Mouse (Mus musculus) hindbrain, embryonic 14.5 days (tissue): ENCODE results near the gene B3galt1. TPM values are rescaled to one million over a fixed set of nuclear protein-coding genes. Genes with fewer than 3 reads are reported as not detected.

Experiments
- ATAC-seq: fragments of 200-750 bp; cut with Nextera tagmentation; 2 replicates; pipeline ENCODE4 v1.8.0; 2017; ENCODE audit warnings: moderate number of reproducible peaks, mild to moderate bottlenecking, moderate TSS enrichment, moderate library complexity; ENCODE audit not compliant: low FRiP score
- DNase-seq: peaks from one replicate; pipeline ENCODE4 v3.0.0-alpha.2; 2015; ENCODE audit warnings: low spot score
- H3K27ac ChIP-seq: fragments of 300-500 bp; sonication (generic); 2 replicates; pipeline ENCODE4 v1.5.1; 2014; ENCODE audit warnings: mild to moderate bottlenecking, moderate library complexity
- H3K27me3 ChIP-seq: fragments of 300-500 bp; sonication (generic); 2 replicates; pipeline ENCODE4 v1.6.1; 2014; ENCODE audit warnings: mild to moderate bottlenecking, low read length, mixed read lengths; ENCODE audit not compliant: control insufficient read depth, insufficient read depth
- H3K36me3 ChIP-seq: fragments of 300-500 bp; sonication (generic); replicated peaks from 2 replicates; pipeline ENCODE4 v1.6.1; 2014; ENCODE audit not compliant: control insufficient read depth, insufficient read depth
- H3K4me1 ChIP-seq: fragments of 300-500 bp; sonication (generic); replicated peaks from 2 replicates; pipeline ENCODE4 v1.6.1; 2014; ENCODE audit warnings: antibody characterized with exemption, low read length, mixed read lengths; ENCODE audit not compliant: control insufficient read depth, insufficient read depth
- H3K4me2 ChIP-seq: fragments of 300-500 bp; sonication (generic); replicated peaks from 2 replicates; pipeline ENCODE4 v1.6.1; 2014; ENCODE audit warnings: mild to moderate bottlenecking, moderate library complexity
- H3K4me3 ChIP-seq: fragments of 300-500 bp; sonication (generic); replicated peaks from 2 replicates; pipeline ENCODE4 v1.5.1; 2014; ENCODE audit warnings: mild to moderate bottlenecking, low read length
- H3K9ac ChIP-seq: fragments of 300-500 bp; sonication (generic); 2 replicates; pipeline ENCODE4 v1.6.1; 2014
- H3K9me3 ChIP-seq: fragments of 300-500 bp; sonication (generic); 2 replicates; pipeline ENCODE4 v1.6.1; 2016; ENCODE audit warnings: low read length; ENCODE audit not compliant: control insufficient read depth
- WGBS: fragments of 180-500 bp; shearing (Covaris S2); extraction: QIAGEN DNeasy Blood & Tissue Kit; methylation state at CpG from one replicate; pipeline ENCODE4 v1.1.7; 2014; 5-methylcytosine and 5-hydroxymethylcytosine counted together
- polyA plus RNA-seq: library from polyadenylated mRNA; unstranded; fragments of >200 nt; fragmentation: Nextera tagmentation; extraction: Ambion mirVana; gene quantifications from 2 replicates; pipeline ENCODE4 v1.2.1, GENCODE M21; 2014

Gene B3galt1
- polyA plus RNA-seq, 1 experiment from 2014 or later = 72.2 TPM

- H3K4me2 ChIP-seq = no peak overlapping the region
- DNase-seq (no peak), ATAC-seq (peak; percentile 37; the same call in 1 of the 2 replicates)
- no peaks in the 10 kb centered on the region for H3K9me3 ChIP-seq
- no peak overlapping the region for H3K4me3 ChIP-seq
- H3K36me3 ChIP-seq = no peaks in the 10 kb centered on the region
- no peak overlapping the region for H3K9ac ChIP-seq
- WGBS = 28% methylated on average over 2 of the region's 2 CpGs
- no peak overlapping the region for H3K27ac ChIP-seq
- 0 out of 2 replicates have a peak, but pooled peaks cover 4% of the 10 kb centered on the region for H3K4me1 ChIP-seq
- no peaks in the 10 kb centered on the region for H3K27me3 ChIP-seq
Measured at GRCm38 (mm10) chr2:67576634-67577033, 11.0 kb downstream of the B3galt1 start.

DNA sequence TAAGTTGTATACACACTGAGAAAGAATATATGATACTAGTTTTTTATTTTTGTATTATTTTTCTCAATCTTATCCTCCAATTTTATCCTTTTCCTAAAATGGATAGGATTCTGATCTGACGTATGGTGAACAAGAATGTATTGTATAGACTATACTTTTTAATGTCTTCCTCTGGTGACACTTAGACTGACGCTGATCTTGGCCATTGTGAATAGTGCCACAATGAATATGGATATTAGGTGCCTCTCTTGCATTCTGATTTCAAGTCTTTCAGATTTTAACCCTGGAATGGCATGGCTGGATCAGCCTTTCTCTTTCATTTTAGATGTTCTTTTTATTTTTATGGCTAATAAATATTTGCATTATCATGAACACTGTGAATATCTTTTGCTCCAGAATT is 17.4 kb downstream of the B3galt1 start:
- DNase-seq (no peak), ATAC-seq (no peak)
- no peaks in the 10 kb centered on the region for H3K4me1 ChIP-seq
- no peak overlapping the region for H3K4me3 ChIP-seq
- WGBS = 15% methylated on average over 2 of the region's 2 CpGs
- H3K9me3 ChIP-seq = no peaks in the 10 kb centered on the region
- no peak overlapping the region for H3K9ac ChIP-seq
- H3K27ac ChIP-seq = no peak overlapping the region
- H3K4me2 ChIP-seq = no peak overlapping the region
- H3K27me3 ChIP-seq = no peaks in the 10 kb centered on the region
- H3K36me3 ChIP-seq = no peaks in the 10 kb centered on the region

DNA sequence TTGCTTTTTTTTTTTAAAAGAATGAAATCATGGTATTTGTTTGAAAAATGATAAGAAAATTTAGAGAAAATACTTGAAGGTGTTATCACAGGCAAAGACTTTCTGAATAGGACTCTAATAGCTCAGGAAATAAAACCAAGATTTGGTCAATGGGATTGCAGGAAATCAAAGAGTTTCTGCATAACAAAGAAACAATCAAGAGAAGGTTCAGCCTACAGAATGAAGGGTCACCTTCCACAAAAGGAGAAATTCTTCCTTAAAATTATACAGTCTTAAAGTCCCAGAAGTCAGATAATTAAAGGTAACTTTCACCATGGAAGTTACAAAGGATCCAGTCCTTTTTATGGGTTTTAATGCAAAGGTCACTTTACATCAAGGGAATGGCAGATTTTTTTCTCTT is 24.7 kb downstream of the B3galt1 start:
- no peaks in the 10 kb centered on the region for H3K36me3 ChIP-seq
- DNase-seq (no peak), ATAC-seq (no peak)
- no peaks in the 10 kb centered on the region for H3K9me3 ChIP-seq
- no peak overlapping the region for H3K4me2 ChIP-seq
- H3K4me1 ChIP-seq = no peaks in the 10 kb centered on the region
- H3K27me3 ChIP-seq = no peaks in the 10 kb centered on the region
- H3K4me3 ChIP-seq = no peak overlapping the region
- no peak overlapping the region for H3K9ac ChIP-seq
- H3K27ac ChIP-seq = no peak overlapping the region

DNA sequence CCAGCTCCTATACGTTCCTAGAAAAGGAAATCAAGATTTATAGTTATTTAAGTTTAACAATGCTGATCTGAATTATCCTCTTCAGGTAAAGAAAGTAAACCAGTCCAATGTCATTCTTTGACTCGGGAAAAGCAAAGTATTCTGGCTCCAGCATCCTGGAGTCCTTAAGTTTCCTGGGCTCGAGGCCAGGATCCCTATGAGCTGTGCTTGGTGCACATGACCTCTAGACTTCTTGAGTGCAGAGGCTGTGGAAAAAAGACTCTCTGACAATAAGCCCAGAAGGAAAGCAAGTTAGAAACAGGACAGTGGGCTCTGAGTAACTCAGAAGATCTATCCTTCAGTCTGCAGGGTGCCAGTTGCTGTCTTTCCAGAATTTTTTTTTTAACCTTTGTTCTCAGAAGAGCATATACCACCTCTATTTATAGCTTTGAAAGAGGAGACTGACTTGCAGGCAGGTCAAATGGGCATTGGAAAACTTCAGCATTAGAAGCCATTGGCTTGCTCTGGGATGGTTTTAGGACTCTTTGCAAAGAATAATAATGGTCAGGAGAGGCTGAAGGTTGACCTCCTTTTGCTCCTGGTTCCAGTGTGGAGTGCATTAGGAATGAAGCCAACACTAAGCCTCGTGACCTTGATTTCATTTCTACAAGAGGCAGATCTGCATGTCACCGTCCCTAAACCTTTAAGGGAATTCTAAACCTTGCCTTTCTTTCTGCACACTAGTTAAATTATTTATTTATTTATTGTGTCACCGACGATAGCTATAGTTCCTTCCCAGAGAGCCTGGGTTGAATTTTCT is 26.4 kb downstream of the B3galt1 start:
- Histone ChIP-seq H3K9me3 (no peaks in the 10 kb centered on the region), H3K4me3 (no peak overlapping the region), H3K27me3 (no peaks in the 10 kb centered on the region), H3K4me1 (no peaks in the 10 kb centered on the region), H3K36me3 (no peaks in the 10 kb centered on the region), H3K9ac (no peak overlapping the region), H3K4me2 (no peak overlapping the region), H3K27ac (no peak overlapping the region)
- WGBS = 76% methylated on average over 7 of the region's 7 CpGs
- DNase-seq (no peak), ATAC-seq (no peak)

DNA sequence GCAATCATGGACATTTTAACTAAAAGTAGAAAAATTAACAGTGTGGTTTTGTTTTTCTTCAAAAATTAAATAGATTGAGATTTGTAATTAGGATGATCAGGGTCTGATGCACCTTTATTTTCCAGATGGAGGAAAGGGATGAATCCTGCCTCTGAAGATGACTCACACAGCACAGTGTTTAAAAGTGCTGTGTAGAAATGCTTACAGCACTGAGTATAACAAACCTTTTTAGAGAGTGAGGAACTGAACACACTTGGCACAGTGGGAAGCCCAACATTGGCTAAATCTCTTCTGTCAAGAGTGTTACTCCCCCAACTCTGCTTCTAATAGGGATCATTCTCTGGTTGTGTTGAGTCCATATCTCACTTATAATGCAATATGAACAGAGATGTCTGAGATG is 57.2 kb downstream of the B3galt1 start:
- Histone ChIP-seq H3K4me3 (no peak overlapping the region), H3K4me1 (no peaks in the 10 kb centered on the region), H3K27ac (no peak overlapping the region), H3K4me2 (no peak overlapping the region), H3K27me3 (no peaks in the 10 kb centered on the region), H3K9ac (no peak overlapping the region), H3K36me3 (no peaks in the 10 kb centered on the region), H3K9me3 (no peaks in the 10 kb centered on the region)
- ATAC-seq (no peak), DNase-seq (no peak)

GRCm38 (mm10) chr2:67627667-67628066 is 62.0 kb downstream of the B3galt1 start:
- H3K9me3 ChIP-seq = 0 out of 2 replicates have a peak, but pooled peaks cover 5% of the 10 kb centered on the region
- H3K4me3 ChIP-seq = no peak overlapping the region
- H3K27ac ChIP-seq = no peak overlapping the region
- H3K36me3 ChIP-seq = no peaks in the 10 kb centered on the region
- no peak overlapping the region for H3K4me2 ChIP-seq
- DNase-seq (no peak), ATAC-seq (no peak)
- H3K4me1 ChIP-seq = no peaks in the 10 kb centered on the region
- H3K9ac ChIP-seq = no peak overlapping the region
- no peaks in the 10 kb centered on the region for H3K27me3 ChIP-seq
- 67% methylated on average over 3 of the region's 3 CpGs for WGBS

- no peak overlapping the region for H3K9ac ChIP-seq
- no peak for DNase-seq
- H3K4me1 ChIP-seq = no peaks in the 10 kb centered on the region
- H3K4me3 ChIP-seq = no peak overlapping the region
- 0 out of 2 replicates have a peak, but pooled peaks cover 5% of the 10 kb centered on the region for H3K9me3 ChIP-seq
- 80% methylated on average over 3 of the region's 3 CpGs for WGBS
- H3K36me3 ChIP-seq = no peaks in the 10 kb centered on the region
- H3K4me2 ChIP-seq = no peak overlapping the region
- no peaks in the 10 kb centered on the region for H3K27me3 ChIP-seq
- no peak overlapping the region for H3K27ac ChIP-seq
- no peak for ATAC-seq
Measured at GRCm38 (mm10) chr2:67628289-67628688, 62.6 kb downstream of the B3galt1 start.

GRCm38 (mm10) chr2:67654847-67655246 is 89.2 kb downstream of the B3galt1 start:
- Histone ChIP-seq H3K27me3 (no peaks in the 10 kb centered on the region), H3K4me1 (no peaks in the 10 kb centered on the region), H3K9ac (no peak overlapping the region), H3K9me3 (no peaks in the 10 kb centered on the region), H3K36me3 (no peaks in the 10 kb centered on the region), H3K27ac (no peak overlapping the region), H3K4me3 (no peak overlapping the region), H3K4me2 (no peak overlapping the region)
- DNase-seq (no peak), ATAC-seq (no peak)
- 73% methylated on average over 3 of the region's 3 CpGs for WGBS

DNA sequence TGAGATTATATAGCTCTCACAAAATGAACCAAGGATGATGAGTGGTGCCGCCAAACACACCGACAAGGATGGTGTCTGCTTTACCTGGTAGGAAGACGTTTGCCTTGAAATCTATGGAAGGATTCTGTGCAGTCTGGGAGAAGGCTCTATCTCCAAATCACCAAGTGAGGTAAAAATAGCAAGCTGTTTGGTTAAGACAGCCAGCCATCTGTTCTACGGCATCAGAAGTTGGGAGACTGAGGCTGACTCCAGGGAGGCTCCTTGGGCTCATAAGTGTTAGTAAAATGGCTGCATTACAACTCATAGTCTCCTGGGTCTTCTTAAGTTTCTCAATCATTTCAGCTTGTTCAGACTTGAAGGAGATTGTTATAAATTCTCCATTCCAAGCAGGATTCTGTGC is 91.7 kb downstream of the B3galt1 start:
- ATAC-seq = no peak
- Histone ChIP-seq H3K27me3 (no peaks in the 10 kb centered on the region), H3K9me3 (no peaks in the 10 kb centered on the region)

GRCm38 (mm10) chr2:67658091-67658490 is 92.4 kb downstream of the B3galt1 start:
- Histone ChIP-seq H3K36me3 (no peaks in the 10 kb centered on the region), H3K9ac (no peak overlapping the region), H3K27me3 (no peaks in the 10 kb centered on the region), H3K4me2 (no peak overlapping the region), H3K9me3 (no peaks in the 10 kb centered on the region), H3K27ac (no peak overlapping the region), H3K4me3 (no peak overlapping the region), H3K4me1 (no peaks in the 10 kb centered on the region)
- DNase-seq (no peak), ATAC-seq (no peak)
- 93% methylated on average over 1 of the region's 1 CpGs for WGBS

More for the DNA sequence above, 91.7 kb downstream of the B3galt1 start:
- no peaks in the 10 kb centered on the region for H3K4me1 ChIP-seq
- DNase-seq = no peak
- WGBS = 85% methylated on average over 4 of the region's 4 CpGs
- no peak overlapping the region for H3K4me3 ChIP-seq
- H3K27ac ChIP-seq = no peak overlapping the region
- no peak overlapping the region for H3K4me2 ChIP-seq
- no peaks in the 10 kb centered on the region for H3K36me3 ChIP-seq
- no peak overlapping the region for H3K9ac ChIP-seq
